ENCODE assay signal across 7 mouse cellular contexts in the genomic region with DNA sequence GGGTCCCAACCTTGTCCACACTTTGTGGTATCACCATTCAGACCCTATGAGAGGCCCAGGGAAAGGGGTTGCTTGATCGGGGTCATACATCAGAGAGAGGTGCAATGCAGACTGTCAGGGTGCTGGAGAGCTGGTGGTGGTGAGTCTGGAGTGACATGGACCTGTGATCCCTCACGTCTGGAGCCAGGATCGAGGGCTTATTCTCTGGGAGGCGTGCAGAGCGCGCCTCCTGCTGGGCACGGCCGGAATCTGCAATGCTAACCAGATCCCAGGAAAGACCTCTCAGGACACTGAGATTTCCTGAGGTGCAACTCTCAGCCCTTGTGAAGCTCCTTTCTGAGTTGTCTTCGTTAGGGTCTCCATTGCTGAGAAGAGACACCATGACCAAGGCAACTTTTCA. TPM values are rescaled to one million over a fixed set of nuclear protein-coding genes. Genes with fewer than 3 reads are reported as not detected.
DNase-seq lines count a peak whose midpoint lies in the region; ATAC-seq and TF ChIP-seq lines count a peak whose summit lies in the region.

No protein-coding gene starts in this region.

- no peaks in the 10 kb centered on the region for H3K9me3 ChIP-seq in neural tube, embryonic 11.5 days (ENCODE audit: control insufficient read depth, low read length)

- no peaks in the 10 kb centered on the region for H3K36me3 ChIP-seq in neural tube, embryonic 11.5 days (ENCODE audit: control insufficient read depth, insufficient read depth, low read length)

- H3K4me2 ChIP-seq in neural tube, embryonic 11.5 days (ENCODE audit: low read depth) = no peak overlapping the region

- TF ChIP-seq CTCF in cortical plate, adult 2 months (IDR thresholded peaks at IDR 0.05; ENCODE audit: extremely low read depth, insufficient read depth, low read length) = peak; percentile 79

- no peak overlapping the region for H3K9ac ChIP-seq in neural tube, embryonic 11.5 days (ENCODE audit: low read length)

- H3K4me3 ChIP-seq in cortical plate, adult 2 months (ENCODE audit: insufficient read depth, low read length) = no peak overlapping the region
- H3K4me3 ChIP-seq in neural tube, embryonic 11.5 days (ENCODE audit: low read depth, low read length) = no peak overlapping the region

- 5% methylated on average over 9 of the region's 9 CpGs for WGBS in neural tube, embryonic 11.5 days

- peaks cover 1% of the 10 kb centered on the region; the same call in 1 of the 2 replicates for H3K4me1 ChIP-seq in cortical plate, adult 2 months (ENCODE audit: control insufficient read depth, insufficient read depth, low read length)
- peaks cover 7% of the 10 kb centered on the region; the same call in 1 of the 2 replicates for H3K4me1 ChIP-seq in neural tube, embryonic 11.5 days (ENCODE audit: control insufficient read depth, insufficient read depth, low read length)

- no peak overlapping the region for H3K27ac ChIP-seq in cortical plate, adult 2 months (ENCODE audit: insufficient read depth, low read length)
- H3K27ac ChIP-seq in neural tube, embryonic 11.5 days (ENCODE audit: low read depth, low read length) = no peak overlapping the region

- TF ChIP-seq POLR2A in cortical plate, adult 2 months (IDR thresholded peaks at IDR 0.05; ENCODE audit: extremely low read depth, insufficient read depth, low read length) = no peak

- intact Hi-C loops in heart, postnatal 14 days (cut with DNase I) = loop anchor here (1.0 kb wide), 1 partner anchor 27 kb away; no protein-coding TSS in a partner anchor
- intact Hi-C loops in left cerebral cortex, postnatal 36 days (cut with DNase I) = loop anchor here (2.0 to 5.0 kb wide), 2 partner anchors 25 to 37 kb away; partner anchors contain the start of gene Lrg1

- ATAC-seq in neural tube, embryonic 11.5 days (ENCODE audit: insufficient read depth, low FRiP score, low TSS enrichment) = no peak

- 0 out of 2 replicates have a peak, but pooled peaks cover 4% of the 10 kb centered on the region for H3K27me3 ChIP-seq in neural tube, embryonic 11.5 days (ENCODE audit: control insufficient read depth, insufficient read depth, low read length)

- peak; percentile 61 to 62 for DNase-seq in right cerebral cortex, adult 2 months (ENCODE audit: low spot score in 2 of 2)
- no peak for DNase-seq in right cerebral cortex, postnatal 25 days
- peak; percentile 59 to 71 for DNase-seq in adrenal gland, adult 18-20 months (ENCODE audit: low spot score in 2 of 2)
- peak; percentile 76 to 81 for DNase-seq in heart, postnatal 14 days
- DNase-seq in left cerebral cortex, postnatal 36 days (ENCODE audit: low spot score in 2 of 2) = peak; percentile 45 to 57
- peak; percentile 83 for DNase-seq in neural tube, embryonic 11.5 days (ENCODE audit: low spot score)

RNA-seq across cellular contexts. Expression of gene Tnfaip8l1, which starts 2.5 kb away (rescaled TPM):
- total RNA-seq in adrenal gland, adult 18-20 months (2021) = 1 to 10 TPM; 1.9 to 2.5 TPM
- polyA plus RNA-seq in cortical plate, adult 2 months (2012; rRNA removed) = 7.5 and 8.5 TPM in 2 replicates
- total RNA-seq in heart, postnatal 14 days (2021) = 1 to 10 TPM; 3.5 to 5.1 TPM
- total RNA-seq in left cerebral cortex, postnatal 36 days (2021) = 1 to 10 TPM; 7.9 to 8.5 TPM
- polyA plus RNA-seq in neural tube, embryonic 11.5 days (2014; fragmentation: Nextera tagmentation; extraction: Ambion mirVana) = 10.2 and 11.0 TPM in 2 replicates

RNA-seq across cellular contexts. Expression of gene Sema6b, which starts 19.6 kb away (rescaled TPM):
- total RNA-seq in adrenal gland, adult 18-20 months (2021) = 1 to 10 TPM; 6.3 to 7.0 TPM
- polyA plus RNA-seq in cortical plate, adult 2 months (2012; rRNA removed) = 87.3 and 88.9 TPM in 2 replicates
- 10 to 100 TPM; 14.5 to 14.7 TPM for total RNA-seq in heart, postnatal 14 days (2021)
- 100 to 1,000 TPM; 131 to 144 TPM for total RNA-seq in left cerebral cortex, postnatal 36 days (2021)
- polyA plus RNA-seq in neural tube, embryonic 11.5 days (2014; fragmentation: Nextera tagmentation; extraction: Ambion mirVana) = 3.9 and 4.3 TPM in 2 replicates

RNA-seq across cellular contexts. Expression of gene Mydgf, which starts 24.0 kb away (rescaled TPM):
- 10 to 100 TPM; 49.6 to 56.6 TPM for total RNA-seq in adrenal gland, adult 18-20 months (2021)
- polyA plus RNA-seq in cortical plate, adult 2 months (2012; rRNA removed) = 43.3 and 45.8 TPM in 2 replicates
- total RNA-seq in heart, postnatal 14 days (2021) = 10 to 100 TPM; 33.2 to 34.6 TPM
- total RNA-seq in left cerebral cortex, postnatal 36 days (2021) = 10 to 100 TPM; 39.7 to 43.9 TPM
- polyA plus RNA-seq in neural tube, embryonic 11.5 days (2014; fragmentation: Nextera tagmentation; extraction: Ambion mirVana) = 67.7 and 71.2 TPM in 2 replicates

RNA-seq across cellular contexts. Expression of gene Lrg1, which starts 37.9 kb away (rescaled TPM):
- total RNA-seq in adrenal gland, adult 18-20 months (2021) = 10 to 100 TPM; 21.2 to 57.7 TPM
- 2.6 and 3.1 TPM in 2 replicates for polyA plus RNA-seq in cortical plate, adult 2 months (2012; rRNA removed)
- total RNA-seq in heart, postnatal 14 days (2021) = 10 to 100 TPM; 36.7 to 45.8 TPM
- total RNA-seq in left cerebral cortex, postnatal 36 days (2021) = 1 to 10 TPM; 4.2 to 5.4 TPM
- not detected in 2 replicates for polyA plus RNA-seq in neural tube, embryonic 11.5 days (2014; fragmentation: Nextera tagmentation; extraction: Ambion mirVana)

RNA-seq across cellular contexts. Expression of gene Plin5, which starts 42.3 kb away (rescaled TPM):
- total RNA-seq in adrenal gland, adult 18-20 months (2021) = 10 to 100 TPM; 53.7 to 67.4 TPM
- 0.55 and 0.67 TPM in 2 replicates for polyA plus RNA-seq in cortical plate, adult 2 months (2012; rRNA removed)
- total RNA-seq in heart, postnatal 14 days (2021) = 100 to 1,000 TPM; 154 to 166 TPM
- total RNA-seq in left cerebral cortex, postnatal 36 days (2021) = under 1 TPM; 0.59 to 0.99 TPM
- polyA plus RNA-seq in neural tube, embryonic 11.5 days (2014; fragmentation: Nextera tagmentation; extraction: Ambion mirVana) = 0.16 and 0.23 TPM in 2 replicates

Comparison
In these comparisons a context has a peak if more than half of its experiments do, and no peak if none do; other contexts are left out.
1. RNA of gene Sema6b, which starts 19.6 kb away (total RNA-seq): 131 to 144 TPM in left cerebral cortex, postnatal 36 days; 14.5 to 14.7 TPM in heart, postnatal 14 days and 6.3 to 7.0 TPM in adrenal gland, adult 18-20 months; every median in the first group is over 4 times any median in the second.